13 mouse cellular contexts compared by ENCODE assay signal in the genomic region with DNA sequence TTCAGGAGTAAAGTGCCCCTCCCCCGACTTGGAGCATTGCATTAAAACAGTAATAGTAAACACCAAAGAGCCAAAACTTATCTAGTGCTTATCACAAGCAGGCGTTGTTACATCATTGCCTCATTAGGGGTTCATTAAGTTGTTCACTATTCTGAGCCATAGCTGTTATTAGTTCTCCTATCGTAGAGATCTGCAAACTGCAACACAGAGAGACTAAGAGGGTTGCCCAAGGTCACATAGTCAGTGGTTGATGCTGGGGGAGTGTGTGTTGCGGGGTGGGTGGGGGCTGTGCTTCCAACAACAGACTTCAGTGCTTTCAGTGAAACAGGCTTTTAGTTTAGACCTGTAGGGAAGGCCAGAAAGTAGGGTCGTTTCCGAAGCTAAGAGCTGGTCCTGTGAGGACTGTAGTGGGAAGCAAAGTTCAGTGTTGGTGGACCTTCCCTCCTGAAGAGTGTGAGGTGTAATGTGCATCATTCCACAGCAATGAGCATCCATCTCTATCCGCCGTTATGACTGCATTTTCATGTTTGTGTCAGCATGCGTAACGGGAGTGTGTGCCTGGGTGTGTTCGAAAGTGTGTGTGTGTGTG. TPM values are rescaled to one million over a fixed set of nuclear protein-coding genes. Genes with fewer than 3 reads are reported as not detected.
A peak's percentile ranks its signal among the peaks of the same experiment; 100 is the strongest.
DNase-seq lines count a peak whose midpoint lies in the region; ATAC-seq and TF ChIP-seq lines count a peak whose summit lies in the region.
"Had no signal": no experiment of that assay in that cellular context is flagged by ENCODE, and none has a peak within 500 bp of the region (broad histone marks: within the 10 kb centered on the region; RNA-seq: fewer than 3 reads in every experiment).

No protein-coding gene starts in this region.

- DNase-seq in midbrain, embryonic 10.5 days (ENCODE audit: low spot score) = no peak
- DNase-seq in midbrain, postnatal 0 days (ENCODE audit: low spot score) = no peak
- peak; percentile 61 for DNase-seq in limb, embryonic 10.5 days (ENCODE audit: low spot score)
- DNase-seq in ovary, postnatal 36 days (ENCODE audit: low spot score) = no peak
- no peak for DNase-seq in kidney, postnatal 4 days
- no peak for DNase-seq in lung, postnatal 25 days (ENCODE audit: low spot score)
- DNase-seq: thymus, postnatal 36 days had no signal

- H3K4me2 ChIP-seq in midbrain, postnatal 0 days (ENCODE audit: low read depth, low read length, poor library complexity, severe bottlenecking) = no peak overlapping the region
- H3K4me2 ChIP-seq in embryonic facial prominence, embryonic 12.5 days (replicated peaks) = peak overlapping the region; percentile 89

- H3K4me1 ChIP-seq in midbrain, embryonic 10.5 days = peaks cover 63% of the 10 kb centered on the region
- peaks cover 7% of the 10 kb centered on the region; the same call in 1 of the 2 replicates for H3K4me1 ChIP-seq in midbrain, postnatal 0 days (ENCODE audit: insufficient read depth, low read length)
- H3K4me1 ChIP-seq in embryonic facial prominence, embryonic 12.5 days = peaks cover 28% of the 10 kb centered on the region
- H3K4me1 ChIP-seq in limb, embryonic 10.5 days = peaks cover 81% of the 10 kb centered on the region

- ATAC-seq in midbrain, postnatal 0 days (ENCODE audit: low FRiP score) = no peak
- ATAC-seq in embryonic facial prominence, embryonic 12.5 days (ENCODE audit: insufficient number of reproducible peaks, insufficient read depth, low FRiP score, low TSS enrichment) = no peak

- no peak for TF ChIP-seq CTCF in midbrain, postnatal 0 days (IDR thresholded peaks at IDR 0.05)

- 2% methylated on average over 11 of the region's 11 CpGs for WGBS in midbrain, embryonic 10.5 days
- 4% methylated on average over 11 of the region's 11 CpGs for WGBS in midbrain, postnatal 0 days
- WGBS in embryonic facial prominence, embryonic 12.5 days = 8% methylated on average over 11 of the region's 11 CpGs
- 2% methylated on average over 11 of the region's 11 CpGs for WGBS in limb, embryonic 10.5 days

- H3K4me3 ChIP-seq in midbrain, embryonic 10.5 days = peak overlapping the region; percentile 36; the same call in 1 of the 2 replicates
- H3K4me3 ChIP-seq in midbrain, postnatal 0 days (ENCODE audit: low read depth, low read length) = no peak overlapping the region
- peak overlapping the region; percentile 65 for H3K4me3 ChIP-seq in embryonic facial prominence, embryonic 12.5 days
- no peak overlapping the region; the same call in 1 of the 2 replicates for H3K4me3 ChIP-seq in limb, embryonic 10.5 days

- no peaks in the 10 kb centered on the region for H3K36me3 ChIP-seq in midbrain, embryonic 10.5 days
- no peaks in the 10 kb centered on the region for H3K36me3 ChIP-seq in midbrain, postnatal 0 days (ENCODE audit: insufficient read depth, low read length)
- H3K36me3 ChIP-seq in embryonic facial prominence, embryonic 12.5 days = no peaks in the 10 kb centered on the region
- H3K36me3 ChIP-seq in limb, embryonic 10.5 days = no peaks in the 10 kb centered on the region
- H3K36me3 ChIP-seq: lung, embryonic 15.5 days had no signal

- H3K9me3 ChIP-seq in midbrain, embryonic 10.5 days (replicated peaks) = no peaks in the 10 kb centered on the region
- no peaks in the 10 kb centered on the region for H3K9me3 ChIP-seq in midbrain, postnatal 0 days (ENCODE audit: low read length)
- H3K9me3 ChIP-seq in embryonic facial prominence, embryonic 12.5 days = no peaks in the 10 kb centered on the region
- no peaks in the 10 kb centered on the region for H3K9me3 ChIP-seq in limb, embryonic 10.5 days (replicated peaks)
- H3K9me3 ChIP-seq: lung, embryonic 15.5 days had no signal

- no peak overlapping the region for H3K9ac ChIP-seq in midbrain, postnatal 0 days (replicated peaks; ENCODE audit: low read length, poor library complexity, severe bottlenecking)
- H3K9ac ChIP-seq in embryonic facial prominence, embryonic 12.5 days = peak overlapping the region; percentile 69; the same call in 1 of the 2 replicates
- H3K9ac ChIP-seq: hindbrain, embryonic 14.5 days; lung, embryonic 15.5 days had no signal

- H3K27me3 ChIP-seq in midbrain, embryonic 10.5 days (ENCODE audit: low read depth, poor library complexity, severe bottlenecking) = peaks cover 100% of the 10 kb centered on the region
- H3K27me3 ChIP-seq in midbrain, postnatal 0 days (ENCODE audit: insufficient read depth, low read length) = peaks cover 67% of the 10 kb centered on the region
- peaks cover 61% of the 10 kb centered on the region for H3K27me3 ChIP-seq in embryonic facial prominence, embryonic 12.5 days
- H3K27me3 ChIP-seq in limb, embryonic 10.5 days (ENCODE audit: low read depth, poor library complexity, severe bottlenecking) = peaks cover 100% of the 10 kb centered on the region
- H3K27me3 ChIP-seq: Patski had no signal

- no peak overlapping the region for H3K27ac ChIP-seq in midbrain, embryonic 10.5 days (replicated peaks)
- H3K27ac ChIP-seq in midbrain, postnatal 0 days (ENCODE audit: low read depth, low read length) = no peak overlapping the region
- peak overlapping the region; percentile 89 for H3K27ac ChIP-seq in embryonic facial prominence, embryonic 12.5 days
- no peak overlapping the region for H3K27ac ChIP-seq in limb, embryonic 10.5 days
- H3K27ac ChIP-seq: hindbrain, embryonic 14.5 days; lung, embryonic 15.5 days had no signal

RNA-seq across cellular contexts. Expression of a gene that starts 4.2 kb away (rescaled TPM):
- 6.2 and 9.2 TPM in 2 replicates for polyA plus RNA-seq in midbrain, embryonic 10.5 days (2016; fragmentation: Nextera tagmentation; extraction: Ambion mirVana)
- 0.38 and 1.2 TPM in 2 replicates for total RNA-seq in midbrain, postnatal 0 days (2014; rRNA removed)
- polyA plus RNA-seq in midbrain, postnatal 0 days (2015; fragmentation: Nextera tagmentation; extraction: Ambion mirVana) = 3.1 and 8.4 TPM in 2 replicates
- polyA plus RNA-seq in embryonic facial prominence, embryonic 12.5 days (2016; fragmentation: Nextera tagmentation; extraction: Ambion mirVana) = 21.9 and 29.7 TPM in 2 replicates
- 4.9 and 7.2 TPM in 2 replicates for polyA plus RNA-seq in limb, embryonic 10.5 days (2016; fragmentation: Nextera tagmentation; extraction: Ambion mirVana)
- total RNA-seq: neutrophil, adult 5-6 weeks had no signal
- polyA plus RNA-seq: spleen, adult 2 months had no signal

RNA-seq across cellular contexts. Expression of a gene that starts 14.4 kb away (rescaled TPM):
- 12.2 and 22.4 TPM in 2 replicates for polyA plus RNA-seq in midbrain, embryonic 10.5 days (2016; fragmentation: Nextera tagmentation; extraction: Ambion mirVana)
- 2.8 and 8.8 TPM in 2 replicates for total RNA-seq in midbrain, postnatal 0 days (2014; rRNA removed)
- 10.5 and 25.5 TPM in 2 replicates for polyA plus RNA-seq in midbrain, postnatal 0 days (2015; fragmentation: Nextera tagmentation; extraction: Ambion mirVana)
- polyA plus RNA-seq in embryonic facial prominence, embryonic 12.5 days (2016; fragmentation: Nextera tagmentation; extraction: Ambion mirVana) = 65.4 and 87.0 TPM in 2 replicates
- 5.7 and 9.0 TPM in 2 replicates for polyA plus RNA-seq in limb, embryonic 10.5 days (2016; fragmentation: Nextera tagmentation; extraction: Ambion mirVana)

Comparison
In these comparisons a context has a peak if more than half of its experiments do, and no peak if none do; other contexts are left out.
1. H3K4me3 ChIP-seq: peak in midbrain, embryonic 10.5 days (single experiment) and embryonic facial prominence, embryonic 12.5 days (single experiment); none in midbrain, postnatal 0 days (single experiment) and limb, embryonic 10.5 days (single experiment).